Mouse (Mus musculus): ENCODE measurements around the gene Copg2. TPM values are rescaled to one million over a fixed set of nuclear protein-coding genes. Genes with fewer than 3 reads are reported as not detected.
A peak's percentile ranks its signal among the peaks of the same experiment; 100 is the strongest.

Copg2 gene
- polyA plus RNA-seq, 2 experiments = 29.8 to 33.8 TPM

DNA sequence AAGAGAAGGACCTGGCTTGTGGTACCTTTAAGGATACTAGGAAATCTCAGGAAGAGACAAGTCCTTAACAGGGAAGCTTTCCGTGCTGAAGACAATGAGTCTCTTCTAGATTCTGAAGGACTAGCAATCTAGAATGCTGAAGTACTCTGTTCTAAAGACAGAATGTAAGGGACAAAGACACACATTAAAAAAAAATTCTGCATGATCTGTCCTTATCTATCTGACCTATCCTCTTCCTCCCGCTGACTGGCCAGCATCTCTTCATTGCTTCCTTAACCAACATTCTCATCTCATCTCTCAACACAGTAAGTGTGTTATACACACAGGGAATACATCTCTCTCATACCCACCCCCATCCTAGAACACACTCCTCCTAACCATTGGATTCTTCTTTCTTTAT lies 18.9 kb upstream of the Copg2 start, which contains the start of gene Tsga13:
Gene Tsga13, minus strand, starts transcription at position 101 of the 400 bp plus-strand sequence.
- no peak within 1 kb of the TSS for H3K4me2 ChIP-seq (replicated peaks; ENCODE audit: low read depth, low read length, severe bottlenecking)
- H3K4me1 ChIP-seq (ENCODE audit: control insufficient read depth, insufficient read depth, low read length) = no peaks in the 10 kb centered on the region
- H3K4me3 ChIP-seq (replicated peaks; ENCODE audit: low read length) = no peak within 1 kb of the TSS
- no peaks in the 10 kb centered on the region for H3K36me3 ChIP-seq (ENCODE audit: control insufficient read depth, insufficient read depth, low read length)
- TF ChIP-seq POLR2A (IDR thresholded peaks at IDR 0.05; ENCODE audit: borderline replicate concordance, extremely low read depth, insufficient read depth, insufficient read length) = no peak
- H3K9me3 ChIP-seq (ENCODE audit: control insufficient read depth, low read length) = no peaks in the 10 kb centered on the region
- 97% methylated on average over 2 of the region's 2 CpGs for WGBS
- DNase-seq (ENCODE audit: low spot score) (no peak), ATAC-seq (ENCODE audit: low FRiP score, low read depth) (no peak)
- no peak within 1 kb of the TSS for H3K9ac ChIP-seq (ENCODE audit: low read depth, low read length, severe bottlenecking)
- no peaks in the 10 kb centered on the region for H3K27me3 ChIP-seq (ENCODE audit: control insufficient read depth, insufficient read depth, low read length)
- no peak within 1 kb of the TSS for H3K27ac ChIP-seq (replicated peaks; ENCODE audit: low read depth, low read length)

DNA sequence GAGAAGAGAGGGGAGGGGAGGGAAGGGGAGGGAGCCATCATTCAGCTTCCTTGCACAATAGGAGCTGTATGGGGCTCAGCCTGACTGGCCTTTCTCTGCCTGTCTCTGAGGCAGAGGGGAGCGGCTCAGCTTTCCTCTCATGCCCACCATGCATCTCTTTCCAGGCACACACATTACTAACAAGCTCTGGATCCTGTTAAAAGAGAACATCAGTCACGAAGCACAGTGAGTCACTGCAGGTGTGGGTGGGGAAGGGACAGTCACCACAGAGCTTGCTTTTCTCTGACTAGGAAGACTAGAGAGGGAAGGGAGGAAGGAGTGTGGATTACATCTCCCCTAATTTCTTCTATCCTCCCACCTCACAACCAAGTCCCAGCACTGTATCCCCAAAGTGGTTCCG lies 11.4 kb upstream of the Copg2 start:
- H3K27ac ChIP-seq (replicated peaks; ENCODE audit: low read depth, low read length) = no peak overlapping the region
- no peaks in the 10 kb centered on the region for H3K36me3 ChIP-seq (ENCODE audit: control insufficient read depth, insufficient read depth, low read length)
- TF ChIP-seq POLR2A (IDR thresholded peaks at IDR 0.05; ENCODE audit: borderline replicate concordance, extremely low read depth, insufficient read depth, insufficient read length) = no peak
- H3K9me3 ChIP-seq (ENCODE audit: control insufficient read depth, low read length) = no peaks in the 10 kb centered on the region
- 56% methylated on average over 3 of the region's 3 CpGs for WGBS
- DNase-seq (ENCODE audit: low spot score) (no peak), ATAC-seq (ENCODE audit: low FRiP score, low read depth) (no peak)
- H3K9ac ChIP-seq (ENCODE audit: low read depth, low read length, severe bottlenecking) = no peak overlapping the region
- no peak overlapping the region for H3K4me3 ChIP-seq (replicated peaks; ENCODE audit: low read length)
- H3K4me1 ChIP-seq (ENCODE audit: control insufficient read depth, insufficient read depth, low read length) = peaks cover 4% of the 10 kb centered on the region
- no peaks in the 10 kb centered on the region for H3K27me3 ChIP-seq (ENCODE audit: control insufficient read depth, insufficient read depth, low read length)
- no peak overlapping the region for H3K4me2 ChIP-seq (replicated peaks; ENCODE audit: low read depth, low read length, severe bottlenecking)

DNA sequence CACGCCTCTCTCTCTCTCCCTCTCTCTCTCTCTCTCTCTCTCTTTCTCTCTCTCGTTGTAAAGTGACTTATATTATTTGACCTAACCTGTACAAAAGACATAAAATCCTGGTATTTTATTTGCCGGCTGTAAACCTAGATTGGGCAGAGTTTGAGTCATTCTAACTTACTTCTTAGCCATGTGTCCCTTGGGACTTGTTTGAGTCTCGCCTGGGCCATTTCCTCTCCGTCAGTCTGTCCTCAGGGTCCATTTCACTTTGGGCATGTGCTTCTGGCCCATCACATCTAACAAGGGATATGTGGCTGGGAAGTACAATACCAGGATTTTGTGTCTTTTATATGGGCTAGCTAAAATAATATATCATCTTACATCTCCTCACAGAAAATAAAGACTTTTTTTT lies 8.3 kb upstream of the Copg2 start:
- no peaks in the 10 kb centered on the region for H3K9me3 ChIP-seq (ENCODE audit: control insufficient read depth, low read length)
- 40% methylated on average over 5 of the region's 5 CpGs for WGBS
- ATAC-seq (ENCODE audit: low FRiP score, low read depth) (no peak), DNase-seq (ENCODE audit: low spot score) (no peak)
- H3K36me3 ChIP-seq (ENCODE audit: control insufficient read depth, insufficient read depth, low read length) = no peaks in the 10 kb centered on the region
- no peak overlapping the region for H3K4me2 ChIP-seq (replicated peaks; ENCODE audit: low read depth, low read length, severe bottlenecking)
- no peak overlapping the region for H3K9ac ChIP-seq (ENCODE audit: low read depth, low read length, severe bottlenecking)
- H3K27ac ChIP-seq (replicated peaks; ENCODE audit: low read depth, low read length) = no peak overlapping the region
- H3K27me3 ChIP-seq (ENCODE audit: control insufficient read depth, insufficient read depth, low read length) = no peaks in the 10 kb centered on the region
- TF ChIP-seq POLR2A (IDR thresholded peaks at IDR 0.05; ENCODE audit: borderline replicate concordance, extremely low read depth, insufficient read depth, insufficient read length) = no peak
- no peak overlapping the region for H3K4me3 ChIP-seq (replicated peaks; ENCODE audit: low read length)
- peaks cover 4% of the 10 kb centered on the region for H3K4me1 ChIP-seq (ENCODE audit: control insufficient read depth, insufficient read depth, low read length)

DNA sequence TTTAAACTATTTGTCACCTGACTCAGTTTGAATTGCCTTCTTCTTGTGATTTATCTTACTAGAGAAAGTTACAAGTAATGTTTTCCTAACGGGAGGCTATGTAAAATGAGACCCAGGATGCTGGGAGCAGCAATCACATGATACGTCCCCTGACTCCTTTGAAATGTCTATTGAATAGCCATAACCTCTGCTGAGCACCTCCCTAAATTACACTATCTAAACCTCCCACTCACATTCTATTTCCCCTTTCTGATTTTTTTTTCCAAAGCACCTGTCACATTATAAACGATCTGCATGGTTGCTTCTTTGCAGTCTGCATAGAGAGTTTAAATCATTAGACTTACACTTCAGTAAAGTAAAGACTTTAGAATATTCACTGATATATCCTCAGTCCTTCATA lies 7.4 kb upstream of the Copg2 start:
- 40% methylated on average over 3 of the region's 3 CpGs for WGBS
- Histone ChIP-seq H3K4me3 (replicated peaks; ENCODE audit: low read length) (no peak overlapping the region), H3K4me2 (replicated peaks; ENCODE audit: low read depth, low read length, severe bottlenecking) (no peak overlapping the region), H3K27me3 (ENCODE audit: control insufficient read depth, insufficient read depth, low read length) (no peaks in the 10 kb centered on the region), H3K9me3 (ENCODE audit: control insufficient read depth, low read length) (no peaks in the 10 kb centered on the region), H3K9ac (ENCODE audit: low read depth, low read length, severe bottlenecking) (no peak overlapping the region), H3K36me3 (ENCODE audit: control insufficient read depth, insufficient read depth, low read length) (no peaks in the 10 kb centered on the region), H3K27ac (replicated peaks; ENCODE audit: low read depth, low read length) (no peak overlapping the region), H3K4me1 (ENCODE audit: control insufficient read depth, insufficient read depth, low read length) (peaks cover 4% of the 10 kb centered on the region)
- TF ChIP-seq POLR2A (IDR thresholded peaks at IDR 0.05; ENCODE audit: borderline replicate concordance, extremely low read depth, insufficient read depth, insufficient read length) = no peak
- DNase-seq (ENCODE audit: low spot score) (no peak), ATAC-seq (ENCODE audit: low FRiP score, low read depth) (no peak)

DNA sequence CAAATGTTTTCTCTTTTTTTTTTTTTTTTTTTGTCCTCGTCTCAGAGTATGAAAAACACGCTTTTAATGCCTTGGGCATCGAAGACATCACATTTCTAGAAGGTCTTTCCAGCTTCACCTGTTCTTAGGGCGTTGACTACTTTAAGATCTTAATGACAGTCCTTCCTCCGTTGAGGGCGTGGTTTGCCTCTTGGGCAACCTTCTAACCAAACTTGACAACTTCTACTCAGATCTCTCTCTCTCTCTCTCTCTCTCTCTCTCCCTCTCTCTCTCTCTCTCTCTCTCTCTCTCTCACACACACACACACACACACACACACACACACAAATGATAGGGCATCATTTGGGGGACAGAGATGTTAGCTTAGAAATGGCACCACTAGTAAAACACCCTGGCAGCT lies 926 bp upstream of the Copg2 start:
- Histone ChIP-seq H3K27me3 (ENCODE audit: control insufficient read depth, insufficient read depth, low read length) (no peaks in the 10 kb centered on the region), H3K4me3 (replicated peaks; ENCODE audit: low read length) (no peak overlapping the region), H3K9ac (ENCODE audit: low read depth, low read length, severe bottlenecking) (0 out of 2 replicates have a peak overlapping the region, but pooled peaks have one; percentile 71), H3K4me1 (ENCODE audit: control insufficient read depth, insufficient read depth, low read length) (peaks cover 14% of the 10 kb centered on the region), H3K27ac (replicated peaks; ENCODE audit: low read depth, low read length) (peak overlapping the region; percentile 98; the same call in 1 of the 2 replicates), H3K9me3 (ENCODE audit: control insufficient read depth, low read length) (no peaks in the 10 kb centered on the region), H3K36me3 (ENCODE audit: control insufficient read depth, insufficient read depth, low read length) (no peaks in the 10 kb centered on the region), H3K4me2 (replicated peaks; ENCODE audit: low read depth, low read length, severe bottlenecking) (peak overlapping the region; percentile 70)
- no peak for TF ChIP-seq POLR2A (IDR thresholded peaks at IDR 0.05; ENCODE audit: borderline replicate concordance, extremely low read depth, insufficient read depth, insufficient read length)
- WGBS = 66% methylated on average over 6 of the region's 6 CpGs
- no peak for DNase-seq (ENCODE audit: low spot score)
- ATAC-seq (ENCODE audit: low FRiP score, low read depth) = no peak

DNA sequence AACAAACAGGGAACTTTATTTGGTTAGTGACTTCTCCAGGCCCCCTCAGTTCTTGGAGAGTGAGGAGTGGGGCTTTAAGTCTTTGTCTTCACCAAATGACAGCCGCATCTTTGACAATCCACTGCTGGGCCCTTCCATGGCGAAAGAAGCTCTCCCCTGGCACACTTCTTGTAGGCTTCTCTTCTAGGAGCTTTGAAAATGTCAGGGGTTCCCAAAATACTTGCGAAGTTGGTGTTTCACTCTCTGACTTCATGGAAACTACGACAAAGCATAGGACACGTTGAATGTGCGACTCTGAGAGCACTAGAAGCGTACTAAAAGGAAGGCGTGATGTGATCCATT lies 363 bp upstream of the Copg2 start:
- Histone ChIP-seq H3K27me3 (ENCODE audit: control insufficient read depth, insufficient read depth, low read length) (no peaks in the 10 kb centered on the region), H3K4me3 (replicated peaks; ENCODE audit: low read length) (peak overlapping the region; percentile 68), H3K9ac (ENCODE audit: low read depth, low read length, severe bottlenecking) (peak overlapping the region; percentile 71), H3K4me1 (ENCODE audit: control insufficient read depth, insufficient read depth, low read length) (peaks cover 14% of the 10 kb centered on the region), H3K36me3 (ENCODE audit: control insufficient read depth, insufficient read depth, low read length) (no peaks in the 10 kb centered on the region), H3K27ac (replicated peaks; ENCODE audit: low read depth, low read length) (peak overlapping the region; percentile 98), H3K4me2 (replicated peaks; ENCODE audit: low read depth, low read length, severe bottlenecking) (peak overlapping the region; percentile 70), H3K9me3 (ENCODE audit: control insufficient read depth, low read length) (no peaks in the 10 kb centered on the region)
- no peak for TF ChIP-seq POLR2A (IDR thresholded peaks at IDR 0.05; ENCODE audit: borderline replicate concordance, extremely low read depth, insufficient read depth, insufficient read length)
- ATAC-seq (ENCODE audit: low FRiP score, low read depth) (no peak), DNase-seq (ENCODE audit: low spot score) (no peak)
- WGBS = 15% methylated on average over 8 of the region's 8 CpGs

Measured in limb, embryonic 14.5 days (tissue).